Mouse (Mus musculus) intestine, embryonic 16.5 days (tissue): Measurements from ENCODE around the gene Slc25a34. TPM values are rescaled to one million over a fixed set of nuclear protein-coding genes. Genes with fewer than 3 reads are reported as not detected.

Source experiments
- ATAC-seq: fragments of 200-750 bp; cut with Nextera tagmentation; 2 replicates; pipeline ENCODE4 v1.8.0; 2017; ENCODE audit warnings: moderate TSS enrichment, moderate library complexity
- H3K27ac ChIP-seq: fragments of 300-500 bp; sonication (generic); 2 replicates; pipeline ENCODE4 v1.5.1; 2014; ENCODE audit warnings: mild to moderate bottlenecking, low read length
- H3K27me3 ChIP-seq: fragments of 300-500 bp; sonication (generic); replicated peaks from 2 replicates; pipeline ENCODE4 v1.6.1; 2014; ENCODE audit warnings: low read length, control low read depth, mixed read lengths; ENCODE audit not compliant: control insufficient read depth, insufficient read depth
- H3K36me3 ChIP-seq: fragments of 300-500 bp; sonication (generic); 2 replicates; pipeline ENCODE4 v1.6.1; 2014; ENCODE audit warnings: low read length, control low read depth; ENCODE audit not compliant: control insufficient read depth, insufficient read depth
- H3K4me1 ChIP-seq: fragments of 300-500 bp; sonication (generic); 2 replicates; pipeline ENCODE4 v1.6.1; 2014; ENCODE audit warnings: low read length, control low read depth, mixed read lengths; ENCODE audit not compliant: control insufficient read depth, insufficient read depth
- H3K4me2 ChIP-seq: fragments of 300-500 bp; sonication (generic); 2 replicates; pipeline ENCODE4 v1.6.1; 2014; ENCODE audit warnings: low read depth, low read length, control low read depth
- H3K4me3 ChIP-seq: fragments of 300-500 bp; sonication (generic); 2 replicates; pipeline ENCODE4 v1.5.1; 2014; ENCODE audit warnings: mild to moderate bottlenecking, low read length
- H3K9ac ChIP-seq: fragments of 300-500 bp; sonication (generic); 2 replicates; pipeline ENCODE4 v1.6.1; 2014; ENCODE audit warnings: low read depth, low read length
- H3K9me3 ChIP-seq: fragments of 300-500 bp; sonication (generic); 2 replicates; pipeline ENCODE4 v1.6.1; 2016; ENCODE audit warnings: low read length, control low read depth; ENCODE audit not compliant: control insufficient read depth
- WGBS: fragments of 180-500 bp; shearing (Covaris S2); extraction: QIAGEN DNeasy Blood & Tissue Kit; methylation state at CpG from one replicate; pipeline ENCODE4 v1.1.7; 2014; 5-methylcytosine and 5-hydroxymethylcytosine counted together
- polyA plus RNA-seq: library from polyadenylated mRNA; unstranded; fragments of >200 nt; fragmentation: Nextera tagmentation; extraction: Ambion mirVana; gene quantifications from 2 replicates; pipeline ENCODE4 v1.2.1, GENCODE M21; 2015

The Slc25a34 gene
- polyA plus RNA-seq, 1 experiment from 2014 or later = 7.4 TPM

- no peak for ATAC-seq
- Histone ChIP-seq H3K9ac (no peak overlapping the region), H3K9me3 (no peaks in the 10 kb centered on the region), H3K4me1 (peaks cover 8% of the 10 kb centered on the region), H3K4me3 (no peak overlapping the region), H3K27ac (no peak overlapping the region), H3K27me3 (no peaks in the 10 kb centered on the region), H3K36me3 (no peaks in the 10 kb centered on the region), H3K4me2 (no peak overlapping the region)
- WGBS = 90% methylated on average over 6 of the region's 6 CpGs
These were observed 35.3 kb upstream of the Slc25a34 start for GRCm38 (mm10) chr4:141658846-141659484.

GRCm38 (mm10) chr4:141656932-141657331 lies 33.3 kb upstream of the Slc25a34 start:
- Histone ChIP-seq H3K9me3 (no peaks in the 10 kb centered on the region), H3K27me3 (no peaks in the 10 kb centered on the region), H3K27ac (no peak overlapping the region), H3K9ac (no peak overlapping the region), H3K36me3 (no peaks in the 10 kb centered on the region), H3K4me3 (no peak overlapping the region), H3K4me2 (no peak overlapping the region), H3K4me1 (no peaks in the 10 kb centered on the region)
- WGBS = 81% methylated on average over 8 of the region's 8 CpGs
- ATAC-seq = no peak

DNA sequence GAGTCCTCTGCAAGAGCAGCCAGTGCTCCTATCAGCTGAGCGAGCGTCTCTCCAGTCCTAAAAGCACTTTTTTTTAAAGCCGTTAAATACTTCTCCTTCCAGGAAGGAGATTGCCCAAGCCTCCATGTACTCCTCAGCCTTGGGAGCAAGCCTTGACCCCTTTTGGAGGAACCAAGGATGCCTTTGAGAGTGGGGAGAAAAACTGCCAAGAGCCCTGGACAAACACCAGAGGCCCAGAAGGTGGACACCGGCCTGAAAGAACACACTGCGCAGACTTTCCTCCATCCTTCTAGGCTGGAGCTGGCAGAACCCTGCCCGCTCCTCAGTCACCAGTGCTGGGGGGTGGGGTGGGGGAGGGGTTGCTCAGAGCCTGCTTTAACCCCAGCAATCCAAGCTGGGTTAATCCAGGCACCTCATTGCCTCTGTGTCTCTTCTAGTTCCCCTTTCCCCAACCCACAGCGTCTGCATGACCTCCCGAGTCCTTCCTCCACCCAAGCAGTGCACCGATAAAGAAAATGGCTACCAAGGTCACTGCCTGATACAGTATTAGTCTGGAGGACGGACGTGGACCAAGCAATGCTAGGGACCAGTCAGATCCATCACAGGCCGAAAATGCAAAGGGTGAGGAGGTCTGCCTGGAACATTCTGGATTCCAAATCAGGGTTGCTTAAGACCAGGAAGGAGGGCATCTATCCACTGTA lies 32.4 kb upstream of the Slc25a34 start:
- WGBS = 84% methylated on average over 12 of the region's 12 CpGs
- Histone ChIP-seq H3K4me2 (no peak overlapping the region), H3K27me3 (no peaks in the 10 kb centered on the region), H3K4me3 (no peak overlapping the region), H3K36me3 (no peaks in the 10 kb centered on the region), H3K9me3 (no peaks in the 10 kb centered on the region), H3K4me1 (no peaks in the 10 kb centered on the region), H3K27ac (no peak overlapping the region), H3K9ac (no peak overlapping the region)
- ATAC-seq = no peak

- Histone ChIP-seq H3K4me3 (no peak overlapping the region), H3K27me3 (no peaks in the 10 kb centered on the region), H3K4me2 (no peak overlapping the region), H3K27ac (no peak overlapping the region), H3K9me3 (no peaks in the 10 kb centered on the region), H3K36me3 (no peaks in the 10 kb centered on the region), H3K9ac (no peak overlapping the region), H3K4me1 (no peaks in the 10 kb centered on the region)
- ATAC-seq = no peak
- WGBS = 91% methylated on average over 6 of the region's 6 CpGs
These were observed 30.9 kb upstream of the Slc25a34 start for GRCm38 (mm10) chr4:141654509-141654908.

DNA sequence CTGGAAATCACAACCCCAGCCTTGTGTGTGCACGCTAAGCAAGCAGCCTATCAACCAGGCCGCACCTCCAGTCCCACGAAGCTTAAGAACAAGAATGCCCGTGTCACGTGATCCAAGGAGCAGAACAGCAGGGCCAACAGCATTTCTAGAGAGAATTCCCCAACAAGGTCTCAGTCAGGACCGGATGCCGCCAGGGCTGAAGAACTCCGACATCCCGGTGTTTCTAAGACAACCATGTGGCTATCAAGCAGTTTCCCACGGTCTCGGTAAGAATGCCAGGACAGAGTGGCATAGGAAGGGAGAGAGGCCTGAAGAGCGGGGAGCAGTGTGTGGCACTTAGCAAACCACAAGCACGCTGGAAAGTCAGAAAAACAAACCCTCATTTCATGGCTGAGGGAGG lies 30.2 kb upstream of the Slc25a34 start:
- Histone ChIP-seq H3K9ac (no peak overlapping the region), H3K4me2 (no peak overlapping the region), H3K27me3 (no peaks in the 10 kb centered on the region), H3K36me3 (no peaks in the 10 kb centered on the region), H3K9me3 (no peaks in the 10 kb centered on the region), H3K4me1 (no peaks in the 10 kb centered on the region), H3K4me3 (no peak overlapping the region), H3K27ac (no peak overlapping the region)
- ATAC-seq = no peak
- 91% methylated on average over 13 of the region's 13 CpGs for WGBS

DNA sequence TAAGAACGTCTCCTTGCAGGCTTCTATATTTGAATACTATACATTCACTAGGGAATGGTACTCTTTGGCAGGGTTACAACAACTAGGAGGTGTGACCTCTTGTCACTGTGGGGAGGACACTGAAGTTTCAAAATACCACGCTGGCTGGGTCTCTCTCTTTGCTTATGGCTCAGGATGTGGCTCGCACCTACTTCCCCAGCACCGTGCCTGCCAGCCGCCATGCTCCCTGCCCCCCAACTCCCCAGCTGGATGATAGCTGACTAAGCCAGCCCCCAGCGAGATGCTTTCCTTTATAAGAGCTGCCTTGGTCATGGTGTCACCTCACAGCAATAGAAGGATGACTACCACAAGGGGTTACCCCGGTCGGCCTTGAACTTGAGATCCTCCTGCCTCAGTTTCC lies 29.4 kb upstream of the Slc25a34 start:
- no peak overlapping the region for H3K4me2 ChIP-seq
- H3K27me3 ChIP-seq = no peaks in the 10 kb centered on the region
- no peak overlapping the region for H3K9ac ChIP-seq
- H3K27ac ChIP-seq = no peak overlapping the region
- no peak for ATAC-seq
- H3K36me3 ChIP-seq = no peaks in the 10 kb centered on the region
- no peaks in the 10 kb centered on the region for H3K9me3 ChIP-seq
- H3K4me3 ChIP-seq = no peak overlapping the region
- 90% methylated on average over 8 of the region's 8 CpGs for WGBS
- no peaks in the 10 kb centered on the region for H3K4me1 ChIP-seq

GRCm38 (mm10) chr4:141651944-141652343 lies 28.3 kb upstream of the Slc25a34 start:
- no peaks in the 10 kb centered on the region for H3K9me3 ChIP-seq
- H3K36me3 ChIP-seq = no peaks in the 10 kb centered on the region
- H3K4me1 ChIP-seq = no peaks in the 10 kb centered on the region
- WGBS = 83% methylated on average over 10 of the region's 10 CpGs
- H3K4me3 ChIP-seq = no peak overlapping the region
- peak; percentile 3; the same call in 1 of the 2 replicates for ATAC-seq
- no peak overlapping the region for H3K27ac ChIP-seq
- H3K9ac ChIP-seq = no peak overlapping the region
- H3K27me3 ChIP-seq = no peaks in the 10 kb centered on the region
- no peak overlapping the region for H3K4me2 ChIP-seq

DNA sequence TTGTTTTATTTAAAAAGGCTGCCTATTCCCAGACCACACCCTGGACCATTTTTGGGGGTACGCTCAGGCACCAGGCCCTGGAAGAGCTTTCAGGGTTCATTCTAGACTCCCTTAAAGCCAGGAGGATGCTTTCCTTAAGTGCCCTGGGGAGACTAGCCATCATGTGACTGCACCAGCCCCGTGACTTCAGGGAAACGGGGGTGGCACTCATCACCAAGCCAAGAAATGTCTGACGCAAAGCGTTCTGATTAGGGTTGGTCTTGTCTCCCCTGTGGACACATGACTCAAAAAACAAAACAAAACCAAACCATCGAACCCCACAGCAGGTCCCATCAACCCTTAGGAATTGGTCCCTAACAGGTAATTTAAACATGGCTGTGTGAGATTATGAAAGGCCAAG lies 27.7 kb upstream of the Slc25a34 start:
- H3K4me3 ChIP-seq = no peak overlapping the region
- 91% methylated on average over 6 of the region's 6 CpGs for WGBS
- no peak for ATAC-seq

GRCm38 (mm10) chr4:141649244-141649643 lies 25.6 kb upstream of the Slc25a34 start:
- H3K36me3 ChIP-seq = no peaks in the 10 kb centered on the region
- no peaks in the 10 kb centered on the region for H3K9me3 ChIP-seq
- no peak overlapping the region for H3K4me2 ChIP-seq
- H3K9ac ChIP-seq = no peak overlapping the region
- no peaks in the 10 kb centered on the region for H3K27me3 ChIP-seq
- WGBS = 76% methylated on average over 6 of the region's 6 CpGs
- H3K4me1 ChIP-seq = peaks cover 1% of the 10 kb centered on the region; the same call in 1 of the 2 replicates
- no peak overlapping the region for H3K4me3 ChIP-seq
- ATAC-seq = no peak
- no peak overlapping the region for H3K27ac ChIP-seq

More for the DNA sequence above, 27.7 kb upstream of the Slc25a34 start:
- no peak overlapping the region for H3K4me2 ChIP-seq
- H3K27ac ChIP-seq = no peak overlapping the region
- no peaks in the 10 kb centered on the region for H3K36me3 ChIP-seq
- no peaks in the 10 kb centered on the region for H3K27me3 ChIP-seq
- no peaks in the 10 kb centered on the region for H3K9me3 ChIP-seq
- no peak overlapping the region for H3K9ac ChIP-seq
- no peaks in the 10 kb centered on the region for H3K4me1 ChIP-seq
